Mouse (Mus musculus): Measurements from ENCODE around the gene Tsr2. TPM values are rescaled to one million over a fixed set of nuclear protein-coding genes. Genes with fewer than 3 reads are reported as not detected.
A peak's percentile ranks its signal among the peaks of the same experiment; 100 is the strongest.

Tsr2 gene
- total RNA-seq, 2 experiments from 2014 or later = 9.5 to 11.0 TPM

GRCm38 (mm10) chrX:151046777-151047430, 49.4 kb downstream of the Tsr2 start:
- ATAC-seq (ENCODE audit: poor library complexity, severe bottlenecking) = peak; percentile 60; the same call in 1 of the 2 replicates

DNA sequence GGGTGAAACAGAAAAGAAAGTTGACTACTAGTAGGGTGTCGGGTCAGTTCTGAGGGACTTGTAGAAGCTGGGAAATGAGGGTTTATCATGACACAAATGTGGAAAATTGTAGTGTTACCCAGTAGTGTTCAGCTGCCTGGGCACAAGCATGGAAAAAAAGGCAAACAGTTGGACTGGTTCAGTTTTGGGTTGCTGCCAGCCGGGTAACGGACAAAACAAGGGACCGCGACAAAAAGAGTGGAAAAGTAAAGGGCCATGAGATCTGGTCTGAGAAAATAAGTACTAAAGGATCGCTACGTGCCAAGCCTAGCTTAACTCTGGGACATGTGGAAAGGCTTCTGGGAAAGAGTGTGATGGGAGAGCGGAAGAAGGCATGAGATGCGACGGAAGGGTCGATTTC, 50.0 kb downstream of the Tsr2 start:
- no peak for ATAC-seq (ENCODE audit: poor library complexity, severe bottlenecking)

- ATAC-seq (ENCODE audit: poor library complexity, severe bottlenecking) = no peak
These were observed 50.5 kb downstream of the Tsr2 start, which contains the start of gene Fgd1 for GRCm38 (mm10) chrX:151045850-151046249. Gene Fgd1 (plus strand): TSS chrX:151046150.

- no peak for ATAC-seq (ENCODE audit: poor library complexity, severe bottlenecking)
These were observed 55.1 kb downstream of the Tsr2 start for GRCm38 (mm10) chrX:151041223-151041622.

Other genes starting within 250 kb of the Tsr2 start
- 15.4 and 23.5 TPM in 2 replicates for gene Gnl3l, start 79.2 kb downstream of the Tsr2 start, total RNA-seq (2015)
- 24.5 and 26.8 TPM in 2 replicates for gene Gnl3l, start 79.2 kb downstream of the Tsr2 start, total RNA-seq (2017)
- gene Fgd1, start 50.4 kb downstream of the Tsr2 start, total RNA-seq (2015) = 0.83 and 1.2 TPM in 2 replicates
- 0.73 and 1.2 TPM in 2 replicates for gene Fgd1, start 50.4 kb downstream of the Tsr2 start, total RNA-seq (2017)
- not detected in 2 replicates for gene Wnk3, start 101.5 kb upstream of the Tsr2 start, total RNA-seq (2015)
- 0.16 TPM in 1 of 2 replicates, not detected in the other for gene Wnk3, start 101.5 kb upstream of the Tsr2 start, total RNA-seq (2017)
- 0.73 and 0.76 TPM in 2 replicates for gene Fam120c, start 247.6 kb upstream of the Tsr2 start, total RNA-seq (2015)
- 0.48 and 1.2 TPM in 2 replicates for gene Fam120c, start 247.6 kb upstream of the Tsr2 start, total RNA-seq (2017)